Mouse (Mus musculus) forebrain, embryonic 15.5 days (tissue): ENCODE data around the gene Creb5. TPM values are rescaled to one million over a fixed set of nuclear protein-coding genes. Genes with fewer than 3 reads are reported as not detected.

Source experiments
- ATAC-seq: fragments of 200-750 bp; cut with Nextera tagmentation; replicated peaks from 2 replicates; pipeline ENCODE4 v1.8.0; 2017; ENCODE audit warnings: mild to moderate bottlenecking, moderate TSS enrichment, moderate library complexity
- H3K27ac ChIP-seq: fragments of 300-500 bp; sonication (generic); replicated peaks from 2 replicates; pipeline ENCODE4 v1.5.1; 2015; ENCODE audit warnings: mild to moderate bottlenecking, inconsistent platforms
- H3K27me3 ChIP-seq: fragments of 300-500 bp; sonication (generic); 2 replicates; pipeline ENCODE4 v1.6.1; 2015; ENCODE audit warnings: inconsistent platforms
- H3K36me3 ChIP-seq: fragments of 300-500 bp; sonication (generic); 2 replicates; pipeline ENCODE4 v1.6.1; 2015; ENCODE audit warnings: mild to moderate bottlenecking, inconsistent platforms
- H3K4me1 ChIP-seq: fragments of 300-500 bp; sonication (generic); 2 replicates; pipeline ENCODE4 v1.6.1; 2015; ENCODE audit warnings: inconsistent platforms
- H3K4me2 ChIP-seq: fragments of 300-500 bp; sonication (generic); replicated peaks from 2 replicates; pipeline ENCODE4 v1.6.1; 2015; ENCODE audit warnings: mild to moderate bottlenecking, inconsistent platforms
- H3K4me3 ChIP-seq: fragments of 300-500 bp; sonication (generic); 2 replicates; pipeline ENCODE4 v1.5.1; 2015; ENCODE audit warnings: mild to moderate bottlenecking, inconsistent platforms
- H3K9ac ChIP-seq: fragments of 300-500 bp; sonication (generic); replicated peaks from 2 replicates; pipeline ENCODE4 v1.6.1; 2015; ENCODE audit warnings: mild to moderate bottlenecking, inconsistent platforms
- H3K9me3 ChIP-seq: fragments of 300-500 bp; sonication (generic); 2 replicates; pipeline ENCODE4 v1.6.1; 2016; ENCODE audit warnings: inconsistent platforms
- WGBS: fragments of 180-500 bp; shearing (Covaris S2); methylation state at CpG from one replicate; pipeline ENCODE4 v1.1.7; 2015; ENCODE audit warnings: mixed read lengths; 5-methylcytosine and 5-hydroxymethylcytosine counted together
- polyA plus RNA-seq: library from polyadenylated mRNA; unstranded; fragments of >200 nt; fragmentation: Nextera tagmentation; extraction: Ambion mirVana; gene quantifications from 2 replicates; pipeline ENCODE4 v1.2.1, GENCODE M21; 2015

Gene Creb5
- polyA plus RNA-seq, 1 experiment from 2014 or later, result 14.5 TPM

DNA sequence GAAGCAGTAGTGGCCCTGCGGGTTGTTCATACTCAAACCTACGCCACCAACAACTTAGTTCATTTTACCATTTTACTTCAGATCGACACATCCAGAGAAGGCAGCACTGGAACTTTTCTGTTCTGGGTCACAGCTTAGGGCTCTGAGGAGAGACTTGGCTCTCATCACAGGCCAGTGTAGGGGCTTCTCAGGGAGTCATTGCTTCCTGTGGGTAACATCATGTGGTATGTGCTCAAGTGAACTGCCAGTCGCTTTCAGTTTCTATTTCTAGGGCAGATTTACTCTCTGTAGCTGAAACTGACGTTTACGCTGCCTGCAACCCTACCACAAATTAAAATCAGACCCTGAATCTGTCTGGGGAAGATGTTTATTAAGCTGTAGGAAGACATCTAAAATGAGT lies 302.7 kb downstream of the Creb5 start:
- H3K27me3 ChIP-seq, result no peaks in the 10 kb centered on the region
- peaks cover 27% of the 10 kb centered on the region for H3K4me1 ChIP-seq
- H3K27ac ChIP-seq, result no peak overlapping the region
- H3K4me2 ChIP-seq, result no peak overlapping the region
- H3K9ac ChIP-seq, result no peak overlapping the region
- WGBS, result 96% methylated on average over 6 of the region's 6 CpGs
- no peak overlapping the region for H3K4me3 ChIP-seq
- no peaks in the 10 kb centered on the region for H3K36me3 ChIP-seq
- ATAC-seq, result no peak
- H3K9me3 ChIP-seq, result no peaks in the 10 kb centered on the region

DNA sequence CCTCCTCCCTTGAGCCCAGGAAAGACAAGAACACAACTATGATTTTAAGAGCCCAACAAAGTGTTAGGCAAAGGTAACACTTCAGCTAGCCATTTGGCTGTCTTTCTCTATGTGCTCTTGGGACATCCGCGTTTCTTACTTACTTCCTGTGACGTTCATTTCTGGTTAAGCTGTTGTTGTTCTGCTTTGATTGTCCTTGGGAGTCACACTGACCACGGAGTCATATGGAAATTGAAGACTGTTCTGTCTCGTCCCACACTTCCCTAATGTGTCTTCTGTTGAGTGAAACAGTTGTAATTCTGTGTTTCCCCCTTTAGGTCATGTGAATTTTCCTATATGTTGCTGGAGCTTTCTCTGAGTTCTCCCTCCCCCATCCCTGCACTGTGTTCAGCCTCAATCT lies 305.2 kb downstream of the Creb5 start:
- peaks cover 16% of the 10 kb centered on the region for H3K4me1 ChIP-seq
- 90% methylated on average over 5 of the region's 5 CpGs for WGBS
- no peak overlapping the region for H3K4me3 ChIP-seq
- H3K9me3 ChIP-seq, result no peaks in the 10 kb centered on the region
- ATAC-seq, result no peak
- H3K36me3 ChIP-seq, result no peaks in the 10 kb centered on the region
- H3K27ac ChIP-seq, result no peak overlapping the region
- H3K27me3 ChIP-seq, result no peaks in the 10 kb centered on the region
- no peak overlapping the region for H3K4me2 ChIP-seq
- no peak overlapping the region for H3K9ac ChIP-seq

- no peaks in the 10 kb centered on the region for H3K9me3 ChIP-seq
- H3K27me3 ChIP-seq, result no peaks in the 10 kb centered on the region
- no peak overlapping the region for H3K4me3 ChIP-seq
- H3K4me2 ChIP-seq, result no peak overlapping the region
- peak overlapping the region; percentile 54 for H3K27ac ChIP-seq
- 10% methylated on average over 4 of the region's 4 CpGs for WGBS
- no peaks in the 10 kb centered on the region for H3K36me3 ChIP-seq
- H3K9ac ChIP-seq, result no peak overlapping the region
- ATAC-seq, result peak; percentile 79
- H3K4me1 ChIP-seq, result peaks cover 16% of the 10 kb centered on the region
Measured at GRCm38 (mm10) chr6:53593603-53594002, 306.5 kb downstream of the Creb5 start.

GRCm38 (mm10) chr6:53594316-53594715 lies 307.2 kb downstream of the Creb5 start:
- H3K9me3 ChIP-seq, result no peaks in the 10 kb centered on the region
- H3K9ac ChIP-seq, result no peak overlapping the region
- H3K4me3 ChIP-seq, result no peak overlapping the region
- ATAC-seq, result no peak
- peak overlapping the region; percentile 54; the same call in 1 of the 2 replicates for H3K27ac ChIP-seq
- WGBS, result 27% methylated on average over 4 of the region's 4 CpGs
- H3K36me3 ChIP-seq, result no peaks in the 10 kb centered on the region
- no peak overlapping the region for H3K4me2 ChIP-seq
- H3K27me3 ChIP-seq, result no peaks in the 10 kb centered on the region
- peaks cover 16% of the 10 kb centered on the region for H3K4me1 ChIP-seq

GRCm38 (mm10) chr6:53596402-53596801 lies 309.3 kb downstream of the Creb5 start:
- no peak for ATAC-seq
- Histone ChIP-seq H3K27me3 (no peaks in the 10 kb centered on the region), H3K4me1 (peaks cover 22% of the 10 kb centered on the region), H3K36me3 (no peaks in the 10 kb centered on the region), H3K9me3 (no peaks in the 10 kb centered on the region), H3K9ac (no peak overlapping the region), H3K27ac (no peak overlapping the region), H3K4me2 (no peak overlapping the region), H3K4me3 (no peak overlapping the region)
- 84% methylated on average over 2 of the region's 2 CpGs for WGBS

GRCm38 (mm10) chr6:53603041-53603440 lies 316.0 kb downstream of the Creb5 start:
- Histone ChIP-seq H3K4me2 (no peak overlapping the region), H3K9ac (no peak overlapping the region), H3K4me1 (peaks cover 11% of the 10 kb centered on the region), H3K36me3 (no peaks in the 10 kb centered on the region), H3K9me3 (no peaks in the 10 kb centered on the region), H3K4me3 (no peak overlapping the region), H3K27ac (no peak overlapping the region), H3K27me3 (no peaks in the 10 kb centered on the region)
- WGBS, result 78% methylated on average over 3 of the region's 3 CpGs
- no peak for ATAC-seq

DNA sequence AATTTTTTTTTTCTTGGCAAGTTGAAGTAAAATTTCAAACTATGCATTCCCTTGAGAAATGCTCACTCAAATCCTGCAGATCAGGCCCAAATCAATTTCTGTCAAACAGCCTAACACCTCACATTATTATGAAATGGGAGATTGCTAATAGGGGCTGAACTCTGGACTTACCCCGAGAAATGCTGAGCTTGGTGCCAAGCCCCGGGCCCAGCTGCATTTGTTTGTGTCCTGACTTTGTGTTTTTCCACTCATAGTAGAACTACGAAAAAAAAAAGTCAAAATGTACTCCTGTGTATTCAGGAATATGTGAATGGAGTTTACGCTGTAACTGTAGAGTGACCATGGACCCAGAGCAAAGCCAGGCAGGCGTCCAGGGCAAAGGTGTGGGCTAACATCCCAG lies 316.6 kb downstream of the Creb5 start:
- no peak for ATAC-seq

GRCm38 (mm10) chr6:53604386-53604785 lies 317.3 kb downstream of the Creb5 start:
- no peaks in the 10 kb centered on the region for H3K9me3 ChIP-seq
- no peak overlapping the region for H3K27ac ChIP-seq
- peaks cover 11% of the 10 kb centered on the region for H3K4me1 ChIP-seq
- H3K36me3 ChIP-seq, result no peaks in the 10 kb centered on the region
- H3K4me3 ChIP-seq, result no peak overlapping the region
- no peaks in the 10 kb centered on the region for H3K27me3 ChIP-seq
- H3K4me2 ChIP-seq, result no peak overlapping the region
- no peak overlapping the region for H3K9ac ChIP-seq
- ATAC-seq, result no peak
- WGBS, result 60% methylated on average over 3 of the region's 3 CpGs

More for the DNA sequence above, 316.6 kb downstream of the Creb5 start:
- Histone ChIP-seq H3K27ac (no peak overlapping the region), H3K9me3 (no peaks in the 10 kb centered on the region), H3K27me3 (no peaks in the 10 kb centered on the region), H3K36me3 (no peaks in the 10 kb centered on the region), H3K4me3 (no peak overlapping the region), H3K4me2 (no peak overlapping the region), H3K4me1 (peaks cover 11% of the 10 kb centered on the region), H3K9ac (no peak overlapping the region)
- 78% methylated on average over 5 of the region's 5 CpGs for WGBS

DNA sequence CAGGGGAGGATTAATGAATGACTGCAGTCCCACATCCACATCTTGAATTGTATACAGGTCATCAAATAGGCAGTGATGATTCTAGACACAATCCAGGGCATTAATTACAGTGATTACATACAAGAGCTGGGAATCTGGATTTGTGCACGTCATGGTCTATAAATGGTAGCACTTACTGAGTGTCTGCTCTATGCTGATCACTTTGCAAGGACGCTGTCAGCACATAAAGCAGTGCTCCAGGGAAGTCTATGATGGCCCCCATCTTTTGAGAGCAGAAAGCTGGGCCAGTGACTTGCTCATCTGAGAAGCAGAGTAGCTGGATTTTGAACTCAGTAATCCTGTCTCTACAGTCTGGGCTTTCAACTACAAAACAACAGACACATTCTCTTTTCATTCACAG lies 318.1 kb downstream of the Creb5 start:
- Histone ChIP-seq H3K4me1 (peaks cover 6% of the 10 kb centered on the region; the same call in 1 of the 2 replicates), H3K9me3 (no peaks in the 10 kb centered on the region), H3K4me3 (no peak overlapping the region), H3K27ac (no peak overlapping the region), H3K36me3 (no peaks in the 10 kb centered on the region), H3K9ac (no peak overlapping the region), H3K27me3 (no peaks in the 10 kb centered on the region), H3K4me2 (no peak overlapping the region)
- 51% methylated on average over 2 of the region's 2 CpGs for WGBS
- no peak for ATAC-seq

GRCm38 (mm10) chr6:53611451-53611945 lies 324.4 kb downstream of the Creb5 start:
- Histone ChIP-seq H3K36me3 (no peaks in the 10 kb centered on the region), H3K4me1 (peaks cover 7% of the 10 kb centered on the region; the same call in 1 of the 2 replicates), H3K4me3 (no peak overlapping the region), H3K9me3 (no peaks in the 10 kb centered on the region), H3K27me3 (no peaks in the 10 kb centered on the region), H3K4me2 (no peak overlapping the region), H3K9ac (no peak overlapping the region), H3K27ac (no peak overlapping the region)
- 74% methylated on average over 5 of the region's 5 CpGs for WGBS
- no peak for ATAC-seq

GRCm38 (mm10) chr6:53612681-53613080 lies 325.6 kb downstream of the Creb5 start:
- H3K36me3 ChIP-seq, result no peaks in the 10 kb centered on the region
- no peak overlapping the region for H3K4me2 ChIP-seq
- H3K4me3 ChIP-seq, result no peak overlapping the region
- 41% methylated on average over 6 of the region's 6 CpGs for WGBS
- no peaks in the 10 kb centered on the region for H3K9me3 ChIP-seq
- no peak overlapping the region for H3K9ac ChIP-seq
- H3K27ac ChIP-seq, result no peak overlapping the region
- H3K4me1 ChIP-seq, result peaks cover 7% of the 10 kb centered on the region; the same call in 1 of the 2 replicates
- ATAC-seq, result no peak
- no peaks in the 10 kb centered on the region for H3K27me3 ChIP-seq

DNA sequence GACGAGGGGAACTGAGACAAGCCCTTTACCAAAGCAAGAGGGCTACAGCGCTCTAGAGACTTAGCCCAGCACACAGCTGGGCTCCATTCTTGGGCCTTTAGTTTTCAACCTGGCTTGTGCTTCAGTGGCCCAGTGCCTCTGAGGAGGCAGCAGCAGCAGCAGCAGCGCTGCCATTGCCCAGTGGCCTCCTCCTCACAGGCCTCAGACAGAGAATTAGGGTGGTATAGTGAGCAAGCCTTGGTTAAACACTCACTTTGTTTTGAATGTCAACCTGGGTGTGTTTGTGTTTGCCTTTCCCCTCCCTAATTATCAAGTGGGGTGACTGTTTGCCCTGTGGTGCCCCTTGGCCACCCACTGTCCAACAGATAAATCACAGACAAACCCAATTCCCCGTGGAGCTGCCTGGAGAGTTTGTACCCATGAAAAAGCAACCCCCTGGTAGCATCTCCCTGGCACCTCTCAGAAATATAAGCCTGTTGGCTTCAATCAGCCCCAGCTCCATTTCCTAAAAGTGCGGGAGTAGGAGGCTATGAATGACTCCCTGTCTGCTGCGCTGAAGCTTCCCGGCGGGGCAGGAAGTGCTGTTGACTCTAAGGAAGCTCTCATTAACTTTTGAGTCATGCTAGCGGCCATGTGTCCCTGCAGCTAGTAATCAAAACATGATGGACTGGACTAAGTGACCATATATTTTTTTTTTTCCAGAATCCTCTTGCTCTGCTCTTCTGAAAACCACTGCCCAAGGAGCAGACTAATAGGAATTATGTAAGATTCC lies 328.6 kb downstream of the Creb5 start:
- WGBS, result 57% methylated on average over 9 of the region's 9 CpGs

More for the DNA sequence above, 328.6 kb downstream of the Creb5 start:
- Histone ChIP-seq H3K9me3 (no peaks in the 10 kb centered on the region), H3K27ac (no peak overlapping the region), H3K4me2 (no peak overlapping the region), H3K4me1 (peaks cover 10% of the 10 kb centered on the region; the same call in 1 of the 2 replicates), H3K27me3 (no peaks in the 10 kb centered on the region), H3K36me3 (no peaks in the 10 kb centered on the region), H3K9ac (no peak overlapping the region), H3K4me3 (no peak overlapping the region)
- ATAC-seq, result no peak
